Mouse (Mus musculus) T-helper 1 cell (primary cell): Measurements from ENCODE around the gene Psg27.
"Not testable (repeated sequence)": the region's sequence is repeated elsewhere in the genome, so short reads cannot be mapped to it uniquely, and the experiment has no call there.

Experiments used
- in situ Hi-C: fragments of 300-600 bp; cut with MboI, MseI; formaldehyde crosslinking; loops from one replicate; pipeline ENCODE4 v1.15.1; 2025; ENCODE audit warnings: high pct_unique_total_duplicates

Psg27 gene

GRCm38 (mm10) chr7:18567205-18567604, at the start of gene Psg27:
TSS of gene Psg27 (minus strand) at chr7:18567305.
- in situ Hi-C loops: no loop called here

GRCm38 (mm10) chr7:18616401-18616800, 49.3 kb upstream of the Psg27 start, which contains the start of gene Psg23:
TSS of gene Psg23 (minus strand) at chr7:18616501.
- in situ Hi-C loops: not testable (repeated sequence)

GRCm38 (mm10) chr7:18559850-18560249, 7.3 kb downstream of the Psg27 start:
- in situ Hi-C loops: loop anchor here (5.0 kb wide), 1 partner anchor 103 kb away; no protein-coding TSS in a partner anchor

DNA sequence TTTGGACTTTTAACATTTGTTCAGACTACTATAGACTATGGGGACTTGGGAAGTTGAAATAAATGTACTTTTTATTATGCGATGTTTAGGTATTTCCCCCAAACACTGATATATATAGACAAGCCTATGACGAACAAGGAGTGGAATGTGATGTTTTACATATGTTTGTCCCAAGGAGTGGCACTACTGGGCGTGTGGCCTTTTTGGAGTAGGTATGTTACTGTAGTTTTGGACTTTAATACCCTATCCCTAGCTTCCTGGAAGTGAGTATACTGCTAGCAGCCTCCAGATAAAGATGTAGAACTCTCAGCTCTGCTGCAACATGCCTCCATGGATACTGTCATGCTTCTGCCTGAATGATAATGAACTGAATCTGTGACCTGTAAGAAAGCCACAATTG, 11.4 kb downstream of the Psg27 start:
- in situ Hi-C loops: loop anchor here (5.0 kb wide), 1 partner anchor 98 kb away; no protein-coding TSS in a partner anchor

- in situ Hi-C loops: no loop called here
Measured at GRCm38 (mm10) chr7:18533420-18533819, 33.7 kb downstream of the Psg27 start.

DNA sequence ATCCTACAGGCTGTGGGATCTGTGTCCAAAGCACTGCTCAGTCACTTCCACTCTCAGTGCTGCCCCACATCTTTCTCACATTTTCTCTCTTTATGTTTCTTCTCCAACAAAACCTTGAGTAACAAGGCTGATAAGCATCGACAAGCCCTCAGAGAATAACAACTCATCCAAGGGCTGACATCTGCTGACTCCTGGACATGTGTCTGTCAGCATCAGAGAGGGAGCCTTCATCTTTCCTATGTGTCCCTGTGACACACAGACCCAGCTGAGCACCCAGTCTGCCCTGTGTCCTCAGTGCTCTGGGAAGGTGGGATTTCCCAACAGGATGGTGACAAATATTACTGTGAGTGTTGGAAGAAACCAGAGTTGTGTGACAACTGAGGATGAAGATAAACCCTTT, 34.9 kb downstream of the Psg27 start, which contains the start of gene Psg25:
Psg25 (minus strand) TSS at position 101 of the 400 bp plus-strand sequence.
- in situ Hi-C loops: no loop called here

- in situ Hi-C loops: no loop called here
Measured at GRCm38 (mm10) chr7:18524668-18525067, 42.4 kb downstream of the Psg27 start.

GRCm38 (mm10) chr7:18512848-18513247, 54.3 kb downstream of the Psg27 start:
- in situ Hi-C loops: not testable (repeated sequence)

- in situ Hi-C loops: not testable (repeated sequence)
Measured at GRCm38 (mm10) chr7:18512417-18512816, 54.7 kb downstream of the Psg27 start.

DNA sequence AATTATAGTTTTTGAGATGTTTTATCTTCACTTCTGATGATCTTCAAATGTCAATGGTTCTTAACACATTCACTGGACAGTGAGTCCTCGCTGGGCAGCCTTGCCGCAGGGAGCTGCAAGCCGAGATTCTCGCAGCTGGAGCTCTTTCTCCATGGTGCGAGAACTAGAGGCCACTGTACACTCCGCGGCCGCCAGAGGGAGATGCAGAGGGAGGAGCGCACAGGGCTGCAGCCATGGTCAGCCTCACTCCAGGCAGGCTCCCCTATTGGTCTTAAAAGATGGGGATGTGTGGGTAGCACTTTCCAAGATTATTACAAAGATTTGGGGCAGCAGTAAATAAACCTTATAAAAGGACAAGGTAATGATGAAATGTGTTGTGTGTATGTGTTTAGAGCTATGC, 55.6 kb downstream of the Psg27 start:
- in situ Hi-C loops: no loop called here
